Mouse (Mus musculus): ENCODE measurements around the gene Fig4. TPM values are rescaled to one million over a fixed set of nuclear protein-coding genes. Genes with fewer than 3 reads are reported as not detected.

Fig4 gene
- total and polyA plus RNA-seq, 2 experiments from 2014 or later = 30.4 to 32.6 TPM

DNA sequence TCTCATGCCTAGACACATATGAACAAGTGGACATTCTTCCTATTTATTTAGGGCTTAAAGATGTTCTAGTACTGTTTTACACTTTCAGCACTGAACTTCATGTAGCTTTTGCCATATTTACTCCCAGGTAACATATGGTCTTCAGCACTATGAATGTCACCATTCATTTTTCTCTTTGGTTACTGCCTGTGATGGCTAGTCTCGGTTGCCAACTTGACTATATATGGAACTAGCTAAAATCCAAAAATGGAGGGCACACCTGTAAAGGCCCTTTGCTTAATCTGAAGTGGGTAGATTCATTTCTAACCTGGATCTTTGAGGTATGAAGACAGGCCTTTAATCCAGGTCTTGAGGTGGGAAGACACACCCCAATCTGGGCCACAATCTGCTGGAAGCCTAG, 28.2 kb downstream of the Fig4 start:
- DNase-seq (ENCODE audit: low spot score) = no peak
- 76% methylated on average over 1 of the region's 1 CpGs for WGBS

GRCm38 (mm10) chr10:41271860-41272259, 31.2 kb downstream of the Fig4 start:
- no peak overlapping the region for H3K4me3 ChIP-seq (ENCODE audit: low read length)
- H3K9me3 ChIP-seq (ENCODE audit: low read length) = no peaks in the 10 kb centered on the region
- H3K36me3 ChIP-seq (ENCODE audit: insufficient read depth, low read length) = no peaks in the 10 kb centered on the region; the same call in 1 of the 2 replicates
- ATAC-seq = peak; percentile 45
- 40% methylated on average over 7 of the region's 7 CpGs for WGBS
- no peaks in the 10 kb centered on the region; the same call in 1 of the 2 replicates for H3K4me1 ChIP-seq (ENCODE audit: insufficient read depth, low read length)
- no peaks in the 10 kb centered on the region for H3K27me3 ChIP-seq (ENCODE audit: insufficient read depth, low read length)
- peak; percentile 72 for TF ChIP-seq CTCF (IDR thresholded peaks at IDR 0.05; ENCODE audit: low read depth)
- H3K27ac ChIP-seq = no peak overlapping the region
- no peak overlapping the region for H3K9ac ChIP-seq (replicated peaks; ENCODE audit: low read length)
- no peak overlapping the region for H3K4me2 ChIP-seq (ENCODE audit: low read depth, low read length)
- DNase-seq (ENCODE audit: low spot score) = peak; percentile 74

More for the DNA sequence above, 28.2 kb downstream of the Fig4 start:
- Histone ChIP-seq H3K27ac (no peak overlapping the region), H3K4me1 (ENCODE audit: insufficient read depth, low read length) (no peaks in the 10 kb centered on the region; the same call in 1 of the 2 replicates), H3K4me3 (ENCODE audit: low read length) (no peak overlapping the region), H3K27me3 (ENCODE audit: insufficient read depth, low read length) (no peaks in the 10 kb centered on the region), H3K9ac (replicated peaks; ENCODE audit: low read length) (no peak overlapping the region), H3K4me2 (ENCODE audit: low read depth, low read length) (no peak overlapping the region), H3K36me3 (ENCODE audit: insufficient read depth, low read length) (no peaks in the 10 kb centered on the region; the same call in 1 of the 2 replicates), H3K9me3 (ENCODE audit: low read length) (no peaks in the 10 kb centered on the region)
- no peak for TF ChIP-seq CTCF (IDR thresholded peaks at IDR 0.05; ENCODE audit: low read depth)
- ATAC-seq = no peak

- TF ChIP-seq CTCF (IDR thresholded peaks at IDR 0.05; ENCODE audit: low read depth) = peak; percentile 44
- Histone ChIP-seq H3K9me3 (ENCODE audit: low read length) (no peaks in the 10 kb centered on the region), H3K9ac (replicated peaks; ENCODE audit: low read length) (no peak overlapping the region), H3K36me3 (ENCODE audit: insufficient read depth, low read length) (peaks cover 11% of the 10 kb centered on the region; the same call in 1 of the 2 replicates), H3K4me3 (ENCODE audit: low read length) (no peak overlapping the region), H3K4me2 (ENCODE audit: low read depth, low read length) (no peak overlapping the region), H3K4me1 (ENCODE audit: insufficient read depth, low read length) (no peaks in the 10 kb centered on the region), H3K27me3 (ENCODE audit: insufficient read depth, low read length) (no peaks in the 10 kb centered on the region), H3K27ac (no peak overlapping the region)
- DNase-seq (ENCODE audit: low spot score) (peak; percentile 52), ATAC-seq (no peak)
These were observed 41.2 kb downstream of the Fig4 start for GRCm38 (mm10) chr10:41261889-41262288.

DNA sequence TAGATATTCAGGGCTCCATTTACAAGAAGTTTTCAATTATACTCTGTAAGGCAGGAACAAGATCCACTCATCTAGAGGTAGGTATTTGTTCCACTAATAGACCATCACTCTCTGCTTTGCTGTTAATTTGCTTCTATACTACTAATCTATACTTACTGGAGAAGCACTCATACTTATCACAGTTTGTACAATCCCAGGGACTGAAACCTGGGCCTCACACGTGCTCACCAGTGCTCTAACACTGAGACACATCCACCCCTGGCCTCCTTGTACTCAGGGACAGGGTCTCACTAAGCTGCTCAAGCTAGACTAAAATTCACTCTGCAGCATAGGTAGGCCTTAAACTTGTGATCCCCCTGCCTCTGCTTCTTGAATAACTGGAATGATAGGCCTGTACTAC, 41.8 kb downstream of the Fig4 start:
- H3K27me3 ChIP-seq (ENCODE audit: insufficient read depth, low read length) = no peaks in the 10 kb centered on the region
- DNase-seq (ENCODE audit: low spot score) (no peak), ATAC-seq (no peak)
- no peak for TF ChIP-seq CTCF (IDR thresholded peaks at IDR 0.05; ENCODE audit: low read depth)
- H3K9me3 ChIP-seq (ENCODE audit: low read length) = no peaks in the 10 kb centered on the region
- H3K4me3 ChIP-seq (ENCODE audit: low read length) = no peak overlapping the region
- H3K4me2 ChIP-seq (ENCODE audit: low read depth, low read length) = no peak overlapping the region
- WGBS = 75% methylated on average over 1 of the region's 1 CpGs
- H3K36me3 ChIP-seq (ENCODE audit: insufficient read depth, low read length) = peaks cover 13% of the 10 kb centered on the region; the same call in 1 of the 2 replicates
- H3K4me1 ChIP-seq (ENCODE audit: insufficient read depth, low read length) = no peaks in the 10 kb centered on the region
- no peak overlapping the region for H3K9ac ChIP-seq (replicated peaks; ENCODE audit: low read length)
- H3K27ac ChIP-seq = no peak overlapping the region

GRCm38 (mm10) chr10:41260243-41261006, 42.6 kb downstream of the Fig4 start:
- Histone ChIP-seq H3K27me3 (ENCODE audit: insufficient read depth, low read length) (no peaks in the 10 kb centered on the region), H3K4me1 (ENCODE audit: insufficient read depth, low read length) (no peaks in the 10 kb centered on the region), H3K27ac (no peak overlapping the region), H3K4me2 (ENCODE audit: low read depth, low read length) (no peak overlapping the region), H3K36me3 (ENCODE audit: insufficient read depth, low read length) (peaks cover 19% of the 10 kb centered on the region; the same call in 1 of the 2 replicates), H3K4me3 (ENCODE audit: low read length) (no peak overlapping the region), H3K9me3 (ENCODE audit: low read length) (no peaks in the 10 kb centered on the region), H3K9ac (replicated peaks; ENCODE audit: low read length) (no peak overlapping the region)
- no peak for TF ChIP-seq CTCF (IDR thresholded peaks at IDR 0.05; ENCODE audit: low read depth)
- ATAC-seq (no peak), DNase-seq (ENCODE audit: low spot score) (no peak)
- 66% methylated on average over 8 of the region's 8 CpGs for WGBS

- no peaks in the 10 kb centered on the region for H3K4me1 ChIP-seq (ENCODE audit: insufficient read depth, low read length)
- no peaks in the 10 kb centered on the region for H3K9me3 ChIP-seq (ENCODE audit: low read length)
- no peak overlapping the region for H3K27ac ChIP-seq
- H3K4me2 ChIP-seq (ENCODE audit: low read depth, low read length) = no peak overlapping the region
- H3K9ac ChIP-seq (replicated peaks; ENCODE audit: low read length) = no peak overlapping the region
- H3K36me3 ChIP-seq (ENCODE audit: insufficient read depth, low read length) = peaks cover 12% of the 10 kb centered on the region
- H3K27me3 ChIP-seq (ENCODE audit: insufficient read depth, low read length) = no peaks in the 10 kb centered on the region
- H3K4me3 ChIP-seq (ENCODE audit: low read length) = no peak overlapping the region
- 82% methylated on average over 5 of the region's 5 CpGs for WGBS
- no peak for DNase-seq (ENCODE audit: low spot score)
- no peak for ATAC-seq
- TF ChIP-seq CTCF (IDR thresholded peaks at IDR 0.05; ENCODE audit: low read depth) = no peak
These were observed 52.4 kb downstream of the Fig4 start for GRCm38 (mm10) chr10:41250749-41251065.

GRCm38 (mm10) chr10:41250045-41250748, 52.9 kb downstream of the Fig4 start:
- Histone ChIP-seq H3K9me3 (ENCODE audit: low read length) (no peaks in the 10 kb centered on the region), H3K27me3 (ENCODE audit: insufficient read depth, low read length) (no peaks in the 10 kb centered on the region), H3K4me3 (ENCODE audit: low read length) (no peak overlapping the region), H3K36me3 (ENCODE audit: insufficient read depth, low read length) (peaks cover 12% of the 10 kb centered on the region), H3K4me2 (ENCODE audit: low read depth, low read length) (no peak overlapping the region), H3K9ac (replicated peaks; ENCODE audit: low read length) (no peak overlapping the region), H3K27ac (no peak overlapping the region), H3K4me1 (ENCODE audit: insufficient read depth, low read length) (no peaks in the 10 kb centered on the region)
- TF ChIP-seq CTCF (IDR thresholded peaks at IDR 0.05; ENCODE audit: low read depth) = no peak
- no peak for ATAC-seq
- no peak for DNase-seq (ENCODE audit: low spot score)
- 63% methylated on average over 8 of the region's 8 CpGs for WGBS

Data from hindbrain, postnatal 0 days (tissue).